Mouse (Mus musculus) lung, adult 2 months (tissue): Measurements from ENCODE around the gene Hist1h3d.

Source experiments
- CTCF ChIP-seq: fragments of 200-500 bp; IDR thresholded peaks from 2 replicates; pipeline ENCODE4 v1.5.1; 2011; ENCODE audit warnings: mild to moderate bottlenecking, low read length, control low read depth; ENCODE audit not compliant: insufficient read depth
- POLR2A ChIP-seq: fragments of 200-500 bp; IDR thresholded peaks from 2 replicates; pipeline ENCODE4 v1.6.1; 2011; ENCODE audit warnings: low read depth, mild to moderate bottlenecking, control low read depth, low read length, borderline replicate concordance; ENCODE audit errors: extremely low read depth

DNA sequence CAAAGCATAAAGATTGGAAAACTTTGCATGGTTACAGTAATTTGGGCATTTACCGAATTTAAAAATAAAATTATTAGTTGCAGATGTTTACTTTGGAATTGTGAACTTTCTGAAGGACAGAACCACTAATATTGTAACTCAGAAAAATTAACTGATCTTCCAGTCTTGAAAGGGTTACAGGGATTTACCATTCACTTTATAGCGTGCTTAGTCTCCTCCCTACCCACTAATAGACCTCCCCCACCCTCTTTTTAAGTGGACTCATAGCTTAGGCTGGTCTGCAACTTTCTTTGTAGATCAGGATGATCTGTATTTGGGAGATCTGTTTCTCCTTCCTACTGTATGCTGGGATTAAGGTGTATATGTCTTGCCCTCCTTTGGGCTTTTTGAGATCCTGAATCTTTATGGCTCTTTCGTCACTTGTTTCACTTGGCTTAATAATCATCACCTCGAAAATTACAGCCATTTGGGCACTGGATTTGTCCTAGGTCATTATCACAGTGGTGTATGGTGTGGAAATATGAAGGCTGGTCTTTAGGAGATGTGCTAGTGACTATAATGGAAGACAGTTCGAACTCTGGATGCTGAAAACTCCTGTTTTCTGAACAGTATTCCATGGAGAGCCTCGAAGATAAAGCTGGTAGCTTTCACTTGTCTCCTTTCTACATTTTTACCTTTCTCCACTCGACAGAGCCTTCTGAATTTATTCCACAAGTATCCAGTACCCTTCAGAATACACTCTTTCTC is 39.3 kb upstream of the Hist1h3d start:
- TF ChIP-seq CTCF (no peak), POLR2A (no peak)
